Mouse (Mus musculus) yolk sac, embryonic 10.5 days (tissue): ENCODE measurements around the gene Vegfb.

Source experiments
- DNase-seq: peaks from one replicate; pipeline ENCODE4 v3.0.0-alpha.2; 2017; ENCODE audit warnings: low spot score

The Vegfb gene

GRCm38 (mm10) chr19:6972247-6972917 is 15.1 kb downstream of the Vegfb start:
- DNase-seq = no peak

GRCm38 (mm10) chr19:6971644-6972043 is 15.8 kb downstream of the Vegfb start:
- no peak for DNase-seq

- DNase-seq = no peak
These were observed 16.9 kb downstream of the Vegfb start for GRCm38 (mm10) chr19:6970460-6971085.

- DNase-seq = peak; percentile 79
These were observed 17.6 kb downstream of the Vegfb start for GRCm38 (mm10) chr19:6969665-6970381.

GRCm38 (mm10) chr19:6969291-6969664 is 18.2 kb downstream of the Vegfb start:
- DNase-seq = no peak

GRCm38 (mm10) chr19:6968491-6969271 is 18.8 kb downstream of the Vegfb start:
- DNase-seq = no peak

- DNase-seq = no peak
These were observed 31.0 kb downstream of the Vegfb start for GRCm38 (mm10) chr19:6956461-6956860.

- no peak for DNase-seq
These were observed 32.0 kb downstream of the Vegfb start for GRCm38 (mm10) chr19:6955424-6955823.

GRCm38 (mm10) chr19:6954046-6954445 is 33.4 kb downstream of the Vegfb start:
- no peak for DNase-seq

- DNase-seq = peak; percentile 62
These were observed 34.8 kb downstream of the Vegfb start for GRCm38 (mm10) chr19:6952712-6953037.

- peak; percentile 80 for DNase-seq
These were observed 35.3 kb downstream of the Vegfb start for GRCm38 (mm10) chr19:6951994-6952711.

GRCm38 (mm10) chr19:6951381-6951968 is 36.0 kb downstream of the Vegfb start:
- peak; percentile 95 for DNase-seq

GRCm38 (mm10) chr19:6950613-6951153 is 36.8 kb downstream of the Vegfb start:
- peak; percentile 75 for DNase-seq

GRCm38 (mm10) chr19:6949951-6950350 is 37.5 kb downstream of the Vegfb start:
- DNase-seq = no peak

GRCm38 (mm10) chr19:6949532-6949931 is 37.9 kb downstream of the Vegfb start:
- DNase-seq = no peak

- no peak for DNase-seq
These were observed 39.3 kb downstream of the Vegfb start for GRCm38 (mm10) chr19:6948186-6948585.

GRCm38 (mm10) chr19:6947742-6948141 is 39.7 kb downstream of the Vegfb start:
- no peak for DNase-seq

GRCm38 (mm10) chr19:6943709-6944108 is 43.7 kb downstream of the Vegfb start:
- no peak for DNase-seq

GRCm38 (mm10) chr19:6942764-6943163 is 44.7 kb downstream of the Vegfb start:
- no peak for DNase-seq

- DNase-seq = peak; percentile 97
These were observed 45.2 kb downstream of the Vegfb start, which contains the start of gene Gpr137 for GRCm38 (mm10) chr19:6942249-6942691. TSS of gene Gpr137 (minus strand) at chr19:6942480.
